Mouse (Mus musculus): ENCODE results near the gene Nuak1.

Gene Nuak1

GRCm38 (mm10) chr10:84408965-84409660, 31.3 kb downstream of the Nuak1 start:
- no peak for DNase-seq (ENCODE audit: low spot score)

- DNase-seq (ENCODE audit: low spot score) = no peak
Measured at GRCm38 (mm10) chr10:84405135-84405776, 35.1 kb downstream of the Nuak1 start.

DNA sequence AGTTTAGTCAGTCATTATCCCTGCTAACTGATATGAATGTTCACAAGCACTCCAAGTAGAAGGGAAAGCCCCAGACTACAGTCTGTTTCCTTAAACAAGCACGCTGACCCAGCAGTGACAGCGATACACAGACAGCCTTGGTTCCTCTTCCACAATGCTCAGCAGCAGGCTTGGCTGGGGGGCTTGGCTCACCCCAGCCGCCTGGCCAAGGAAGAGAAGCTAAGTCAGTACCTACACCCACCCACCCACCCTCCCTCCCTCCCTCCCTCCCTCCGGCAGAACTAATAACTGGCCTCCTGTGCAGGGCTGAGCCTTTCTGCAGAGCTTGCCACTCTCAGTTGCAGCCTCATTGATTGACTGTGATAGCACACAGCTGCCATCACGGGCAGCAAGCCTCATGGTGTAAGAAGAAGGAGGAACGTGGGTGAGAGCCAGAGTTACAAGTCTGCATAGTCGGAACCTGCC, 38.5 kb downstream of the Nuak1 start:
- DNase-seq (ENCODE audit: low spot score) = no peak

- no peak for DNase-seq (ENCODE audit: low spot score)
Measured at GRCm38 (mm10) chr10:84401189-84401588, 39.2 kb downstream of the Nuak1 start.

GRCm38 (mm10) chr10:84400037-84400681, 40.2 kb downstream of the Nuak1 start:
- DNase-seq (ENCODE audit: low spot score) = no peak

DNA sequence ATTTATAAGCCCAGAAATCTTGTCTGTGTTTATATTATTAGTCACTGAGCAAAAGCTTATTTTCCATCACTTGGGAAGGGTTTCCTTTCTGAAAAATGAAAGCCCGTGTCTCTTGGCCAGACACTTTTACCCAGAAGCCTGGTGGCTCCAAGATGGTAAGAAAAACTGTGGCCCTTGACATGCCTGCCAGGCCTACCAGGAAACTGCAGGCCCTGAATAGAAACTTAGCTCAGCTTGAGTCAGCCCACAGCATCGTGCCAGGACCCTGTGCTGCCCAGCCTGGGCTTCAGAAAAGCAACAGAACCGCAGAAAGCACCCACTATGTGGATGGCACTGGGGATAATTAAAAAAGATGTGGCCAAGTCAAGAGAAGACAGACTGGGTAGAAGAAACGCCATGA, 43.1 kb downstream of the Nuak1 start:
- no peak for DNase-seq (ENCODE audit: low spot score)

- no peak for DNase-seq (ENCODE audit: low spot score)
Measured at GRCm38 (mm10) chr10:84395885-84396659, 44.3 kb downstream of the Nuak1 start.

DNA sequence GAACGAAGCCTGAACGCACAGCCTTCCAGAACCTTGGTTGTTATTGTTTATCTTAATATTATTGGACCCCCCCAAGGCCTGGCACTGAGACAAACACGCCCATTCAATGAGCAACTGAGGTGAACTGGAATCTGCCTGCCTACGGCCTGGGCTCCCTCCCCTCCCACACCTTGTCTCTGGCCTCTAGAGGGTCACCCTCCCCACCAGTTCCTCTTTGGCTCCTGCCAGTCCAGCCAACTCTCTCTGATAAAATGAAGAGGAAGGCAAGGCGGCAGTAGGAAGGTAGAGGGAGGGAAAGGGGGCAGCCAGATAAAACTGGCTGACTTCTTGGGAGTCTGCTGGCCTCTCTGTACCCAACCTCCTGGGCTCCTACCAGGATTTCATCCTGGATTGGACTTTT, 45.1 kb downstream of the Nuak1 start:
- DNase-seq (ENCODE audit: low spot score) = no peak

DNA sequence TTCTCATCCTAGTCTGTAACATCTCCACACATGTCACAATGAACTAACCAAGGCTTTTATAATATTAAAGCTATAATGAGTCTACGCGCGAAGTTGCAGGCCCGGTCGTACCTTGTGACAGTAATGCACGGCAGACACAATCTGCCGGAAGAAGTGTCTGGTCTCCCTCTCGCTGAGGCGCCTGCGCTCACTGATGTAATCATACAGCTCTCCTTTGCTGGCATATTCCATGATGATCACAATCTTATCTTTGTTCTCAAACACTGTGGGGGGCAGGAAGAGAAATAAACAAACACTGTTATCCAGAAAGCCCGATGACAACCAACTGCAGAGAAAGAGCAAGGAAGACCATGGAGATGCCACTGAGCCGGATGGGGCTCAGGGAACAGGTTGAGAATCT, 46.5 kb downstream of the Nuak1 start:
- DNase-seq (ENCODE audit: low spot score) = no peak

- no peak for DNase-seq (ENCODE audit: low spot score)
Measured at GRCm38 (mm10) chr10:84393405-84393804, 47.0 kb downstream of the Nuak1 start.

DNA sequence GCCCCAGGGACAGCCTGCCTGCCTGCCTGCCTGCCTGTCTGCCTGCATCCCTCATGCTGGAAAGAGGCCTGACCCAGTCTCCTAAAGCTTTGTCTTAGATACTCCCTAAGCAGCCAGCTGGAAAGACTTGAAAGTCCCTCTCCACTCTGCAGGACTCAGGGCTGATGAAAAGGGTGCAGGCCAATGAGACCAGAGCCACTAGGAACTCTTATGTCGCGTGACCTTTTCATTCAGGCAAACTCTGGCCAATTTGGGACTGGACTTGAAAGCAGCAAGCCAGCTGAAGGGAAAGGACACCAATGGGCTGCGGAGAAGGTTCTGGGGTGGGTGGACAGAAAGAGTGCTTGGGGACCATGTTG, 47.7 kb downstream of the Nuak1 start:
- DNase-seq (ENCODE audit: low spot score) = no peak

DNA sequence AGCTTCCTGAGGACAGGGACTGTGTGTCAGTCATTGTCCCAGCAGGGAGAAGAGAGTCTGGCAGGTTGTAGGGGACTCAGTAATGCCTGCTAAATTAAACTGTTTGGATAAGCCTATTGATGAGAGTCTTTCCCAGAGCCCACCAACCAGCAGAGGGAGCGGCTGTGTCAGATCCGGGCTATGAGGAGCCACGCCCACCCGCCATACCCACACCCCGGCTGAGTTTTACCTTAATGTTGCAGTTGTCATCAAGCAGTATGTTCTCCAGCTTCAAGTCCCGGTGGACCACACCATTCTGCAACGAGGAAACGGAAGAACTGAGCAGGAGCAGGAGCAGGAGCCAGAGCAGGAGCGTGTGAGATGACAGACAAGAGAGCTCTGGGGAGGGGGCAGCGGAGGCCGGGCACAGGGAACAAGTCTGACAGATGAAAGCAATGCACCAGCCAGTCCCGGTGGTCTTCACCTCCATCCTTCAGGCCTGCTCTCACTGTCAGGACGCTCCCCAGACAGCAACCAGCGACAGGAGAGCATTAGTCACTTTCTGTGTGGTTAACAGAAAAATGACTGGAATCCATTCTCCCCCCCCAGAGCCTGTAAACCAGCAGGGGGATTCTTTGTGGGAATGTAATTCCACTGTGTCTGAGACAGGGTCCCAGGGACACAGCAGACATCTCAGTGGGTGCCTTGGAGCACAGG, 48.2 kb downstream of the Nuak1 start:
- DNase-seq (ENCODE audit: low spot score) = no peak

DNA sequence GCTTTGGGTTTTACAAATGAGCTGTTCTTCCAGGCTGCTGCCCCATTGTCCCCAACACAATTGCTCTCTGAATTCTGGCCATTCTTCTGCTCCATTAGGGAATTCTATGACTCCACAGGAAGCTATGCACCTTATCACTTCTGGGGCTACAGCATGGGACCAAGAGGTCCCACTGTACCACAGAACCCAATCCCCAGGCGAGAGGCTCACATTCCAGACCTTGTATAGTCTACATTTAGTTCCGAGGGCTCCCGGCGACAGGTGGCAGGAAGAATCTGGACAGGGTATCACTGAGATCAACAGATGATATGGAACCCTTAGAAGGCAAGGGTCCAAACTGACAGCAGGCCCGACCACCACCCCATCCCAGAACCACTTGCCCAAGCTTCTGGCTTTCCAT, 50.7 kb downstream of the Nuak1 start:
- DNase-seq (ENCODE audit: low spot score) = no peak

DNA sequence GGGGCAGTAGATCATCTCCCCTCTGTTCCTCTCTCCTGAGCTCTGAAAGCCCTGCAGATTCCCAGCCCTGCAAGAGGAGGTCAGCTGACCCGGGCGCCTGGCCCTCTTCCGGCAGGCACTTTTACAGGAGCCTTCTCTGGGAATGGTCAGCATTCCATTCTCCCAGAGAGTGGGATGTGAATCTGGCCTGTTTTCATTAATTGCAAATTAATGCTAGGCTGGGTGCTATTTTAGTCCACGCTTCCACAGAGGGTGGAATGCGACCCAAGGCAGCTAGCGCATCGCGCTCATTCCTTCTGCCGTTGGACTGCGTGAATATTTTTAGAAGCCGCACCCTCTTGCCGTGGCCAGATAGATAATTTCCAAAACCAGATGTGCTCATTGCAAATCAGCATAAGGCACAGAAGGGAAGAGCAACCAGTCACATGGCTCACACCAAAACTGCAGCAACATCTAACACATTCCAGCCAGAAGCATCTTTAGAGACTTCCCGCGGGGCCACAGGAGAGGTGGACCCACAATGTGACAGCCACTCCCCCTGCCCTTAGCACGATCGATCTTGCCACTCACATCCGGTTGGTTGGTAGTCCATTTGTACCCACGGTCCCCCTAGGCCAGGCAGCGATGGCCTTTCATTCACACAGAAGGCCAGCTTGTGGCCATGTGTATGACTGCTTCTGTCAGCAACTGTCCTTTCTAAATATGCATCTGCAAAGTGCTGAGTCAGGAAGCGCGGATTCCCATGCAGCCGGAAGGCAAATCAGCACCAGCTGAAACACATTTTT, 51.8 kb downstream of the Nuak1 start:
- DNase-seq (ENCODE audit: low spot score) = no peak

DNA sequence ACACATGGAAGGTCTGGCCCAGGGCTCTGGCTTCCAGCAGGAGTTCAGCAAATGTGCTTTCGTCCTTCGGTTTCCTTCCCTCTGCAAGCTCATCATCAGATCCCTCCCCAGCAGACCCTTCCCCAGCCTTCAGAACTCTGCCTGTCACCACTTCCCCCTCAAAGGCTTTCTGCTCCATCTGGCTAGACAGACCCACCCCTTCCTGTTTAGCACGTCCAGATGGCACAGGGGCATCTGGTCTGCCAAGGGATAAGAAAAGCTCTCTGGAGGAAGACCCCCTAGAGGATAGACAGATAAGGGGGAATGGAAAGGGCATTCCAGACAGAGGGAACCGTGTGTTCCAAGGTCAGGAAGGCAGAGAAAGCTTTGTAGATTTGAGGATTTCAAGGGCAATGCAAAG, 53.1 kb downstream of the Nuak1 start:
- DNase-seq (ENCODE audit: low spot score) = no peak

DNA sequence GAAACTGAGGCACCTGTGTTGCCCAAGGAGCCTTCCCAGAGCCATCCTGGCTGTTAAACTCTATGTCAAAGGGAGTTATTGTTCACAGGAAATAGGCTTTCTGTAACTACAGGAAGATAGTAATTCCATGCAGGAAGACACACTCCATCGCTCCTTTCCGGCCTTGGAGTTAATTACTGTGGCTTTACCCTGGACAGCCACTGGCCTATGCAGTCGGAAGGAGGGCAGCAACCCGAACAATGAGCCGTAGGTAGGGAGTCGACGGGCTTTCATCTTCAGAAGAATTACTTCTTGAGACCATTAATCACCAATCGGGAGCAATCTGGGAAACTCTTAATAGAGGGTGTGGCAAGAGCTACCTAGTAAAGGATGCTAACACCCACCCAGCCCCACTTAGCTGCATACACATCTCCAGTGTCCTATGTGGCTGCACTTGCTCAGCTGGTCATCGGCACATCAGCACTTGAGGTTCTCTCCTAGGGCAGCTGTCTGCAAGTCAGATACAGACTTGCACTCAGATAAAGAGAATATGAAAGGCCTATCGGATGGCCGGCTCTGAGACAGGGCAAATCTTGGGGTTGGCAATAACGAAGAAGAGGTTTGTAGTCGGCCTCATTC, 53.7 kb downstream of the Nuak1 start:
- no peak for DNase-seq (ENCODE audit: low spot score)

- DNase-seq (ENCODE audit: low spot score) = no peak
Measured at GRCm38 (mm10) chr10:84386214-84386613, 54.2 kb downstream of the Nuak1 start.

- no peak for DNase-seq (ENCODE audit: low spot score)
Measured at GRCm38 (mm10) chr10:84384761-84385160, 55.6 kb downstream of the Nuak1 start.

- no peak for DNase-seq (ENCODE audit: low spot score)
Measured at GRCm38 (mm10) chr10:84382900-84383883, 57.2 kb downstream of the Nuak1 start.
